In the genomic region with DNA sequence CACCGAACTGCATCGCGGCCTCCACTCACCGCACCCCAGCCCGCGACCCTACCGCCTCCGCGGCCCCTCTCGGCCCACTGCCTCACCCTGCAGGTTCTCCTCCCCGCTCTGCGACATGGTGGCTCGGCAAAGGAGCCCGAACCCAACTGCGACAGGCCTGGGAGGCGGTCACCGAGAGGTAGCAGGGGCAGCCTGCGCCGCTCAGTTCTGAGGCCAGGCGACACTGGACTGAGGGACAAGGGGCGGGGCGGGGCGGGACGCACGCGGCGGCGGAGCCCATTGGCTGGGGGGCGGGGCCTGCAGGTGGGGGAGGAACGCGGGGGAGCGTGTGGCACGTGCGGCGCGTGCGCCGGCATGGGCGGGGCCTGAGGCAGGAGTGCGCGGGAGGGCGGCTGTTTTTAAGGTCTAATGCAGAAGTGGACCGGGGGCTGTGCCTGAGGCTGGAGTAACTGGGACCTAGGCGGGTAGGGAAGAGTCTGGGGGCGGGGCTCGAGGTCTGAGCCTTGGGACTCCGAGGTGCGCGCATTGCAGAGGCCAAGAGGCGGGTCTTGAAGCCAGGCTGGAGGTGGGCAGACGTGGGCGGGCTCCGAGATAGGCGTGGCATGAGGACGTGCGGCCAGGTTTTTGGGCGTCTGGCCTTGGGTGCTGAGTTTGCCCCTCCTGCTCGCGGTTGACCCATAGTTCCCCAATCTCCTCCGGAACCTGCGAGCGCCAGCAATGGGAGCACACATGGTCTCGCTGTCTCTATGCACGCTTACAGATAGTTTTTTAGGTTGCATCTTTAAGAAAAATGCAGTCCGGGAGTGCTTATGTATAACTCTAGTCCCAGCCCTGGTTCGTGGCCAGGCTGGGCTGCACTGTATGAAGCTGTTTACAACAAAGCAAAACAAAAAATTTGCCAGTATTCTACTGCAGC, we compare ENCODE assay signal across 8 mouse cellular contexts. TPM values are rescaled to one million over a fixed set of nuclear protein-coding genes. Genes with fewer than 3 reads are reported as not detected.
DNase-seq lines count a peak whose midpoint lies in the region; ATAC-seq and TF ChIP-seq lines count a peak whose summit lies in the region.

A gene (minus strand): TSS at position 243 of the 916 bp plus-strand sequence.

- TF ChIP-seq POLR2A in bone marrow, adult 2 months (IDR thresholded peaks at IDR 0.05; ENCODE audit: borderline replicate concordance, control insufficient read depth, low read depth, low read length), result peak; percentile 69; the same call in 1 of the 2 replicates

- no peaks in the 10 kb centered on the region; the same call in 1 of the 2 replicates for H3K4me1 ChIP-seq in bone marrow, adult 2 months (ENCODE audit: control insufficient read depth, insufficient read depth, low read length)
- H3K4me1 ChIP-seq in embryonic facial prominence, embryonic 14.5 days (ENCODE audit: control insufficient read depth, insufficient read depth, low read length), result peaks cover 23% of the 10 kb centered on the region
- peaks cover 42% of the 10 kb centered on the region for H3K4me1 ChIP-seq in limb, embryonic 13.5 days
- peaks cover 32% of the 10 kb centered on the region for H3K4me1 ChIP-seq in midbrain, embryonic 15.5 days

- H3K36me3 ChIP-seq in embryonic facial prominence, embryonic 14.5 days (ENCODE audit: control insufficient read depth, insufficient read depth, low read length), result no peaks in the 10 kb centered on the region
- peaks cover 11% of the 10 kb centered on the region; the same call in 1 of the 2 replicates for H3K36me3 ChIP-seq in limb, embryonic 13.5 days
- no peaks in the 10 kb centered on the region for H3K36me3 ChIP-seq in midbrain, embryonic 15.5 days (replicated peaks)

- H3K27ac ChIP-seq in bone marrow, adult 2 months (ENCODE audit: control insufficient read depth, insufficient read depth, low read depth, low read length, poor library complexity), result peak within 1 kb of the TSS; percentile 73
- peak within 1 kb of the TSS; percentile 66 for H3K27ac ChIP-seq in embryonic facial prominence, embryonic 14.5 days (replicated peaks; ENCODE audit: low read depth, low read length)
- peak within 1 kb of the TSS; percentile 84; the same call in 1 of the 2 replicates for H3K27ac ChIP-seq in limb, embryonic 13.5 days
- H3K27ac ChIP-seq in midbrain, embryonic 15.5 days, result peak within 1 kb of the TSS; percentile 60

- peak within 1 kb of the TSS; percentile 97 for H3K4me3 ChIP-seq in bone marrow, adult 2 months (replicated peaks; ENCODE audit: control insufficient read depth, low read depth, low read length)
- peak within 1 kb of the TSS; percentile 74 for H3K4me3 ChIP-seq in embryonic facial prominence, embryonic 14.5 days (ENCODE audit: low read depth, low read length)
- peak within 1 kb of the TSS; percentile 86 for H3K4me3 ChIP-seq in limb, embryonic 13.5 days
- H3K4me3 ChIP-seq in midbrain, embryonic 15.5 days, result peak within 1 kb of the TSS; percentile 65

- no peaks in the 10 kb centered on the region for H3K9me3 ChIP-seq in embryonic facial prominence, embryonic 14.5 days (ENCODE audit: control insufficient read depth, low read length)
- no peaks in the 10 kb centered on the region for H3K9me3 ChIP-seq in limb, embryonic 13.5 days
- no peaks in the 10 kb centered on the region for H3K9me3 ChIP-seq in midbrain, embryonic 15.5 days

- under 1% methylated on average over 66 of the region's 66 CpGs for WGBS in bone marrow, adult 2 months
- WGBS in embryonic facial prominence, embryonic 14.5 days, result 1% methylated on average over 38 of the region's 66 CpGs
- WGBS in limb, embryonic 13.5 days, result under 1% methylated on average over 66 of the region's 66 CpGs
- under 1% methylated on average over 64 of the region's 66 CpGs for WGBS in midbrain, embryonic 15.5 days

- TF ChIP-seq CTCF in bone marrow, adult 2 months (IDR thresholded peaks at IDR 0.05; ENCODE audit: control insufficient read depth, insufficient read depth, low read length), result no peak

- H3K4me2 ChIP-seq in embryonic facial prominence, embryonic 14.5 days (ENCODE audit: low read depth, low read length), result peak within 1 kb of the TSS; percentile 74
- H3K4me2 ChIP-seq in limb, embryonic 13.5 days (replicated peaks), result peak within 1 kb of the TSS; percentile 75
- peak within 1 kb of the TSS; percentile 64 for H3K4me2 ChIP-seq in midbrain, embryonic 15.5 days

- DNase-seq in A20 (ENCODE audit: low read depth, low spot score), result peak; percentile 99
- DNase-seq in embryonic facial prominence, embryonic 14.5 days (ENCODE audit: low spot score), result peak; percentile 95
- peak; percentile 87 for DNase-seq in heart, adult 8-10 months (ENCODE audit: low spot score)
- DNase-seq in kidney, adult 9 months, result peak; percentile 96
- peak; percentile 84 to 88 for DNase-seq in spleen, adult 18-20 months

- H3K27me3 ChIP-seq in embryonic facial prominence, embryonic 14.5 days (replicated peaks; ENCODE audit: control insufficient read depth, insufficient read depth, low read length), result no peaks in the 10 kb centered on the region
- H3K27me3 ChIP-seq in limb, embryonic 13.5 days, result no peaks in the 10 kb centered on the region
- peaks cover 4% of the 10 kb centered on the region; the same call in 1 of the 2 replicates for H3K27me3 ChIP-seq in midbrain, embryonic 15.5 days (replicated peaks)

- H3K9ac ChIP-seq in embryonic facial prominence, embryonic 14.5 days (ENCODE audit: low read depth, low read length), result peak within 1 kb of the TSS; percentile 82
- H3K9ac ChIP-seq in limb, embryonic 13.5 days, result peak within 1 kb of the TSS; percentile 89
- peak within 1 kb of the TSS; percentile 73 for H3K9ac ChIP-seq in midbrain, embryonic 15.5 days

- ATAC-seq in embryonic facial prominence, embryonic 14.5 days (ENCODE audit: low read depth), result peak; percentile 94
- peak; percentile 95 for ATAC-seq in limb, embryonic 13.5 days (ENCODE audit: low FRiP score, low read depth)
- ATAC-seq in midbrain, embryonic 15.5 days (replicated peaks), result peak; percentile 95

RNA-seq across cellular contexts. Expression of the gene that starts here (rescaled TPM):
- polyA plus RNA-seq in bone marrow, adult 2 months (2011; ENCODE audit: insufficient read depth, insufficient read length, low replicate concordance, missing spikeins), result 7.8 and 10.7 TPM in 2 replicates
- polyA plus RNA-seq in embryonic facial prominence, embryonic 14.5 days (2014; fragmentation: Nextera tagmentation; extraction: Ambion mirVana), result 92.6 and 111 TPM in 2 replicates
- total RNA-seq in heart, adult 8-10 months (2022), result 100 to 1,000 TPM; 229 to 488 (median 281) TPM
- polyA plus RNA-seq in limb, embryonic 13.5 days (2015; fragmentation: Nextera tagmentation; extraction: Ambion mirVana), result 133 and 134 TPM in 2 replicates
- polyA plus RNA-seq in midbrain, embryonic 15.5 days (2015; fragmentation: Nextera tagmentation; extraction: Ambion mirVana), result 85.5 and 87.5 TPM in 2 replicates

Comparison
In these comparisons a context has a peak if more than half of its experiments do, and no peak if none do; other contexts are left out.
1. Peak in every context shown above with its lines: DNase-seq, ATAC-seq, H3K4me3 ChIP-seq and H3K27ac ChIP-seq.